Mouse (Mus musculus) kidney, adult 11 months (tissue): ENCODE results near the gene Tubd1.

ENCODE experiments used
- DNase-seq: peaks from one replicate; pipeline ENCODE4 v3.0.0; 2022

Gene Tubd1

GRCm38 (mm10) chr11:86602116-86602515 is 57.3 kb downstream of the Tubd1 start:
- no peak for DNase-seq

- DNase-seq, result no peak
Measured at GRCm38 (mm10) chr11:86603719-86604118, 58.9 kb downstream of the Tubd1 start.

GRCm38 (mm10) chr11:86604289-86604688 is 59.5 kb downstream of the Tubd1 start:
- DNase-seq, result no peak

GRCm38 (mm10) chr11:86604732-86605520 is 60.1 kb downstream of the Tubd1 start:
- no peak for DNase-seq

GRCm38 (mm10) chr11:86606621-86607339 is 62.0 kb downstream of the Tubd1 start:
- no peak for DNase-seq

- no peak for DNase-seq
Measured at GRCm38 (mm10) chr11:86607808-86608350, 63.1 kb downstream of the Tubd1 start.

- DNase-seq, result no peak
Measured at GRCm38 (mm10) chr11:86610239-86610638, 65.4 kb downstream of the Tubd1 start.

GRCm38 (mm10) chr11:86611991-86612390 is 67.2 kb downstream of the Tubd1 start:
- DNase-seq, result no peak

GRCm38 (mm10) chr11:86614056-86614530 is 69.3 kb downstream of the Tubd1 start:
- no peak for DNase-seq

- no peak for DNase-seq
Measured at GRCm38 (mm10) chr11:86614607-86615006, 69.8 kb downstream of the Tubd1 start.
